Comparison of ENCODE assay signal across 1 mouse cellular context in the genomic region with DNA sequence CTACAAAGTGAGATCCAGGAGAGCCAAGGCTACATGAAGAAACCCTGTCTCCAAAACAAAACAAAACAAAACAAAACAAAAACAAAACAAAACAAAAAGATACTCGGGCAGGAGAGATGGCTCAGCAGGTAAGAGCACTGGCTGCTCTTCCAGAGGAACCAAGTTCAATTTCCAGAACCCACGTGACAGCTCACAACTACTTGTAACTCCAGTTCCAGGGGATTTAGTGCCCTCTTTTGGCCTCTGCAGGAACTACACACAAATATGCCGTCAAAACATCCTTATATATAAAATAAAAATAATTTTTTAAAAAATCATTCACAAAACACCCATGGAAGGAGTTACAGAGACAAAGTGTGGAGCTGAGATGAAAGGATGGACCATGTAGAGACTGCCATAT.
TF ChIP-seq lines count a peak whose summit lies in the region.

No protein-coding gene starts in this region.

TF ChIP-seq in CH12.LX, 34 proteins besides CTCF, POLR2A, EP300 and RAD21 (continued from another document):
- TF ChIP-seq USF2 (conservative IDR thresholded peaks at IDR 0.05; ENCODE audit: low read depth, low read length) (peak; percentile 79), BHLHE40 (IDR thresholded peaks at IDR 0.05; ENCODE audit: low read depth, low read length) (peak; percentile 58), SMC3 (IDR thresholded peaks at IDR 0.05; ENCODE audit: low read depth, low read length) (peak; percentile 67)
